ENCODE assay signal across 7 mouse cellular contexts in the genomic region with DNA sequence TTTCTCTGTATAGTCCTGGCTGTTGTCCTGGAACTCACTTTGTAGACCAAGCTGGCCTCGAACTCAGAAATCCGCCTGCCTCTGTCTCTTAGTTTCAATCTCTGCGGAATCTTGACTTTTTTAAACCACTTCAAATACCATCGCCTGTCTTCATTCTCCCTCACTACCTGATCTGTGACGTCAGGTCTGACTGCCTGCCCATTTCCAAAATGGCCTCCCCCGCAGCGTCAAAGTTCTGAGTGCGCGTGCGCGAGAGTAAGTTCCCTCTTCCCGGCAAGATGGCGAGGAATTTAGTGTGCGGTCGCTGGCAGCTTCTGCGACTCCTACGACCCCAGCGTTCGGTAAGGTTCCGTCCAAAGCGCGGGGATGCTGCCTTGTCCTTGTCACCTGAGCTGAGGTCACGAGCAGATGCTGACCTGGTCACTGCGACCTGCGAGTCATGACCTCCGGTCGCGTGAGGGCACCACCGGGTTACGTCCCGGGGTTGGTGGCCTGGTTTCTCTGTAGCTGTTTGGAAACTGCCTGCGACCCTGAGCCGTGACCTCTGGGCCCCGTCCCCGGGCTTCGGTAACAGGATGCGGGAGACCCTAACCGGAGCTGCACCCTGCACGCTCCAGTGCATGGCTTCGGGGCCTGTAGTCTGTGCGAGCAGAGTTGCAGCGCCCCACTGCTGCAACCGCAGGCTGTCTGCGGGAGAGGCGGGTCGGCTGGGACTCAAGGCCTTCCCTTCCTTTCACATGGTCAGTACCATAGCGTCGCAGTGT. TPM values are rescaled to one million over a fixed set of nuclear protein-coding genes. Genes with fewer than 3 reads are reported as not detected.
DNase-seq lines count a peak whose midpoint lies in the region; ATAC-seq and TF ChIP-seq lines count a peak whose summit lies in the region.

A gene (plus strand): TSS at position 258 of the 764 bp plus-strand sequence.

- TF ChIP-seq POLR2A in kidney, adult 2 months (IDR thresholded peaks at IDR 0.05; ENCODE audit: low read depth, low read length), result peak; percentile 54
- peak; percentile 63 for TF ChIP-seq POLR2A in spleen, adult 2 months (IDR thresholded peaks at IDR 0.05; ENCODE audit: low read depth, low read length)

- DNase-seq in adrenal gland, postnatal 25 days, result peak; percentile 96
- peak; percentile 95 to 98 for DNase-seq in heart, adult 18-20 months
- peak; percentile 97 for DNase-seq in kidney, adult 2 months
- DNase-seq in spleen, adult 2 months (ENCODE audit: low read depth in 1 of 2, low spot score in 2 of 2), result peak; percentile 93 to 94

- no peaks in the 10 kb centered on the region for H3K9me3 ChIP-seq in embryonic facial prominence, embryonic 12.5 days
- H3K9me3 ChIP-seq in limb, embryonic 12.5 days, result no peaks in the 10 kb centered on the region
- no peaks in the 10 kb centered on the region for H3K9me3 ChIP-seq in midbrain, embryonic 15.5 days

- ATAC-seq in embryonic facial prominence, embryonic 12.5 days (ENCODE audit: insufficient number of reproducible peaks, insufficient read depth, low FRiP score, low TSS enrichment), result peak; percentile 80
- peak; percentile 87 for ATAC-seq in limb, embryonic 12.5 days (ENCODE audit: insufficient number of reproducible peaks, insufficient read depth, low FRiP score, low TSS enrichment, low read depth)
- ATAC-seq in midbrain, embryonic 15.5 days (replicated peaks), result peak; percentile 93

- H3K4me2 ChIP-seq in embryonic facial prominence, embryonic 12.5 days (replicated peaks), result peak within 1 kb of the TSS; percentile 68
- peak within 1 kb of the TSS; percentile 68 for H3K4me2 ChIP-seq in limb, embryonic 12.5 days
- H3K4me2 ChIP-seq in midbrain, embryonic 15.5 days, result peak within 1 kb of the TSS; percentile 60

- under 1% methylated on average over 48 of the region's 48 CpGs for WGBS in embryonic facial prominence, embryonic 12.5 days
- under 1% methylated on average over 48 of the region's 48 CpGs for WGBS in kidney, adult 2 months
- under 1% methylated on average over 48 of the region's 48 CpGs for WGBS in limb, embryonic 12.5 days
- WGBS in midbrain, embryonic 15.5 days, result under 1% methylated on average over 48 of the region's 48 CpGs
- WGBS in spleen, adult 2 months, result under 1% methylated on average over 48 of the region's 48 CpGs

- TF ChIP-seq CTCF in kidney, adult 2 months (conservative IDR thresholded peaks at IDR 0.05; ENCODE audit: insufficient read depth, insufficient read length, low read depth, low read length), result 0 out of 2 replicates have a peak, but pooled peaks have one; percentile 14
- no peak for TF ChIP-seq CTCF in spleen, adult 2 months (IDR thresholded peaks at IDR 0.05; ENCODE audit: extremely low read depth, insufficient read depth, insufficient read length, insufficient replicate concordance)

- peak within 1 kb of the TSS; percentile 64 for H3K27ac ChIP-seq in embryonic facial prominence, embryonic 12.5 days
- H3K27ac ChIP-seq in kidney, adult 2 months (ENCODE audit: insufficient read depth, low read depth, low read length), result peak within 1 kb of the TSS; percentile 93
- peak within 1 kb of the TSS; percentile 87 for H3K27ac ChIP-seq in limb, embryonic 12.5 days
- H3K27ac ChIP-seq in midbrain, embryonic 15.5 days, result peak within 1 kb of the TSS; percentile 83
- H3K27ac ChIP-seq in spleen, adult 2 months (ENCODE audit: insufficient read depth, low read length), result peak within 1 kb of the TSS; percentile 84

- peak within 1 kb of the TSS; percentile 73 for H3K4me3 ChIP-seq in embryonic facial prominence, embryonic 12.5 days
- H3K4me3 ChIP-seq in kidney, adult 2 months (ENCODE audit: insufficient read depth, low read depth, low read length), result peak within 1 kb of the TSS; percentile 74
- peak within 1 kb of the TSS; percentile 91 for H3K4me3 ChIP-seq in limb, embryonic 12.5 days (replicated peaks)
- peak within 1 kb of the TSS; percentile 86 for H3K4me3 ChIP-seq in midbrain, embryonic 15.5 days
- peak within 1 kb of the TSS; percentile 74 for H3K4me3 ChIP-seq in spleen, adult 2 months (ENCODE audit: extremely low read depth, insufficient read depth, insufficient read length)

- peaks cover 9% of the 10 kb centered on the region; the same call in 1 of the 2 replicates for H3K4me1 ChIP-seq in embryonic facial prominence, embryonic 12.5 days
- no peaks in the 10 kb centered on the region; the same call in 1 of the 2 replicates for H3K4me1 ChIP-seq in kidney, adult 2 months (ENCODE audit: control insufficient read depth, insufficient read depth, low read length)
- peaks cover 6% of the 10 kb centered on the region; the same call in 1 of the 2 replicates for H3K4me1 ChIP-seq in limb, embryonic 12.5 days (replicated peaks)
- H3K4me1 ChIP-seq in midbrain, embryonic 15.5 days, result peaks cover 21% of the 10 kb centered on the region
- H3K4me1 ChIP-seq in spleen, adult 2 months (ENCODE audit: control insufficient read depth, insufficient read depth, insufficient read length), result peaks cover 5% of the 10 kb centered on the region; the same call in 1 of the 2 replicates

- H3K36me3 ChIP-seq in embryonic facial prominence, embryonic 12.5 days, result peaks cover 20% of the 10 kb centered on the region
- H3K36me3 ChIP-seq in kidney, adult 2 months (ENCODE audit: control insufficient read depth, insufficient read depth, low read length), result no peaks in the 10 kb centered on the region; the same call in 1 of the 2 replicates
- peaks cover 30% of the 10 kb centered on the region for H3K36me3 ChIP-seq in limb, embryonic 12.5 days
- H3K36me3 ChIP-seq in midbrain, embryonic 15.5 days (replicated peaks), result peaks cover 11% of the 10 kb centered on the region; the same call in 1 of the 2 replicates
- H3K36me3 ChIP-seq in spleen, adult 2 months (ENCODE audit: control insufficient read depth, insufficient read depth, low read length), result peaks cover 12% of the 10 kb centered on the region

- H3K27me3 ChIP-seq in embryonic facial prominence, embryonic 12.5 days, result no peaks in the 10 kb centered on the region
- H3K27me3 ChIP-seq in kidney, adult 2 months (replicated peaks; ENCODE audit: control insufficient read depth, insufficient read depth, low read length), result no peaks in the 10 kb centered on the region
- no peaks in the 10 kb centered on the region for H3K27me3 ChIP-seq in limb, embryonic 12.5 days
- H3K27me3 ChIP-seq in midbrain, embryonic 15.5 days (replicated peaks), result no peaks in the 10 kb centered on the region
- no peaks in the 10 kb centered on the region for H3K27me3 ChIP-seq in spleen, adult 2 months (ENCODE audit: control insufficient read depth, insufficient read depth, low read length)

- peak within 1 kb of the TSS; percentile 86 for H3K9ac ChIP-seq in embryonic facial prominence, embryonic 12.5 days
- peak within 1 kb of the TSS; percentile 92 for H3K9ac ChIP-seq in limb, embryonic 12.5 days (replicated peaks)
- peak within 1 kb of the TSS; percentile 90 for H3K9ac ChIP-seq in midbrain, embryonic 15.5 days

RNA-seq across cellular contexts. Expression of the gene that starts here (rescaled TPM):
- total RNA-seq in adrenal gland, postnatal 25 days (2021), result 111 and 126 TPM in 2 replicates
- 43.3 and 47.4 TPM in 2 replicates for polyA plus RNA-seq in embryonic facial prominence, embryonic 12.5 days (2016; fragmentation: Nextera tagmentation; extraction: Ambion mirVana)
- total RNA-seq in heart, adult 18-20 months (2021), result 10 to 100 TPM; 82.6 to 90.6 TPM
- 153 and 182 TPM in 2 replicates for polyA plus RNA-seq in kidney, adult 2 months (2012; rRNA removed)
- 47.1 and 50.9 TPM in 2 replicates for polyA plus RNA-seq in limb, embryonic 12.5 days (2016; fragmentation: Nextera tagmentation; extraction: Ambion mirVana)
- polyA plus RNA-seq in midbrain, embryonic 15.5 days (2015; fragmentation: Nextera tagmentation; extraction: Ambion mirVana), result 52.8 and 54.8 TPM in 2 replicates
- 92.7 and 117 TPM in 2 replicates for polyA plus RNA-seq in spleen, adult 2 months (2012; rRNA removed)

Comparison
In these comparisons a context has a peak if more than half of its experiments do, and no peak if none do; other contexts are left out.
1. Peak in every context shown above with its lines: DNase-seq, ATAC-seq, H3K4me3 ChIP-seq and H3K27ac ChIP-seq.